Mouse (Mus musculus) midbrain, embryonic 10.5 days (tissue): ENCODE measurements around the gene Cldn17. TPM values are rescaled to one million over a fixed set of nuclear protein-coding genes. Genes with fewer than 3 reads are reported as not detected.

Experiments used
- DNase-seq: peaks from one replicate; pipeline ENCODE4 v3.0.0-alpha.2; 2017; ENCODE audit warnings: low spot score
- H3K27ac ChIP-seq: fragments of 300-500 bp; sonication (generic); replicated peaks from 2 replicates; pipeline ENCODE4 v1.5.1; 2016; ENCODE audit warnings: mild to moderate bottlenecking
- H3K27me3 ChIP-seq: fragments of 300-500 bp; sonication (generic); 2 replicates; pipeline ENCODE4 v1.6.1; 2016; ENCODE audit warnings: low read depth, mild to moderate bottlenecking; ENCODE audit not compliant: poor library complexity, severe bottlenecking
- H3K36me3 ChIP-seq: fragments of 300-500 bp; sonication (generic); 2 replicates; pipeline ENCODE4 v1.6.1; 2016; ENCODE audit warnings: mild to moderate bottlenecking, moderate library complexity
- H3K4me1 ChIP-seq: fragments of 300-500 bp; sonication (generic); 2 replicates; pipeline ENCODE4 v1.6.1; 2016
- H3K4me3 ChIP-seq: fragments of 300-500 bp; sonication (generic); 2 replicates; pipeline ENCODE4 v1.5.1; 2016; ENCODE audit warnings: mild to moderate bottlenecking, moderate library complexity
- H3K9me3 ChIP-seq: fragments of 300-500 bp; sonication (generic); replicated peaks from 2 replicates; pipeline ENCODE4 v1.6.1; 2016; ENCODE audit warnings: mild to moderate bottlenecking
- WGBS: fragments of 180-500 bp; shearing (Covaris S2); methylation state at CpG from one replicate; pipeline ENCODE4 v1.1.7; 2016; 5-methylcytosine and 5-hydroxymethylcytosine counted together
- polyA plus RNA-seq: library from polyadenylated mRNA; unstranded; fragments of >200 nt; fragmentation: Nextera tagmentation; extraction: Ambion mirVana; gene quantifications from 2 replicates; pipeline ENCODE4 v1.2.1, GENCODE M21; 2016

Cldn17 gene
- polyA plus RNA-seq, result not detected in 2 replicates

GRCm38 (mm10) chr16:88506878-88507277 lies at the start of gene Cldn17:
Cldn17 (minus strand) TSS chr16:88506978.
- Histone ChIP-seq H3K27ac (no peak within 1 kb of the TSS), H3K4me1 (no peaks in the 10 kb centered on the region), H3K36me3 (no peaks in the 10 kb centered on the region), H3K9me3 (no peaks in the 10 kb centered on the region), H3K27me3 (no peaks in the 10 kb centered on the region), H3K4me3 (no peak within 1 kb of the TSS)
- DNase-seq, result no peak
- 93% methylated on average over 6 of the region's 6 CpGs for WGBS

DNA sequence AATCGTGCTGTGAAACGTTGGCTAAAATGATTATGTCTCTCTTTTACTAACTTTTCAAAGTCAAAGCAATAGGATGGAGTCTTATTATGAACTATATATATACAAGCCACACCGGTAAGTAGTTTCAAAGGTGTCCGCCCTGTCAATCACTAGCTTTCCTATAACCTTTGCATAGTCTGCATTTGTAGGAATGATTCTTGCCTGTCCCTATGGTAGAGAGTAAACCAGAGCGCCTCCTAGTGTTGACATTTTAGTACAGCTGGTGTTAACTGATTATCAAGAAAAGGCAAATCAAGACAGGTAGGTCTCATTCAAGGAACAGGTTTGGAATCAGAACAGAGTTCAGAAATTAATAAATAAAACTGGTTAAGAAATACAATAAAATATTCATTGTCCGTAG lies 35.7 kb upstream of the Cldn17 start:
- H3K9me3 ChIP-seq, result no peaks in the 10 kb centered on the region
- no peaks in the 10 kb centered on the region for H3K4me1 ChIP-seq
- H3K36me3 ChIP-seq, result no peaks in the 10 kb centered on the region
- WGBS, result 54% methylated on average over 6 of the region's 6 CpGs
- no peak overlapping the region for H3K27ac ChIP-seq
- DNase-seq, result no peak
- H3K27me3 ChIP-seq, result no peaks in the 10 kb centered on the region
- H3K4me3 ChIP-seq, result no peak overlapping the region

GRCm38 (mm10) chr16:88539841-88540487 lies 33.2 kb upstream of the Cldn17 start:
- H3K36me3 ChIP-seq, result no peaks in the 10 kb centered on the region
- no peak overlapping the region for H3K4me3 ChIP-seq
- no peak for DNase-seq
- H3K9me3 ChIP-seq, result no peaks in the 10 kb centered on the region
- H3K27ac ChIP-seq, result no peak overlapping the region
- H3K27me3 ChIP-seq, result no peaks in the 10 kb centered on the region
- WGBS, result 79% methylated on average over 3 of the region's 3 CpGs
- no peaks in the 10 kb centered on the region for H3K4me1 ChIP-seq

DNA sequence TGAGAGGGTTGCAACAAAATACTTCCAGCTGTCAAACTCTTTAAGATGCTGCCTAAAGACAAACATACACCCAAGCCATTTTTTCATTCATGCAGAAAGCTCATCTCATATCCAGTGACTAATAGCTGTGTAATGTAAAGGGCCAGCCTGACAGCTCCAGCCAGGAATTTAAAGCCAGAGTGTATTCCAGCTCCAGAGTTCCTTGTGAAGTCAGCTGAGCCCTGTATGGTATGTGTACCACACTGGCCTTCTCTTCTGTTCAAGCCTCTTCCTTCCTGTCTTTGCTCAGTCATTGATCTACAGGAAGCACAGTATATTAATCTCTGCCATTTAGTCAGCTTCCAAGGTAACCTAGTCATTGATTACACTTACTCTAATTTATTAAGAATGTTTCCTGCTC lies 4.6 kb upstream of the Cldn17 start:
- H3K27ac ChIP-seq, result no peak overlapping the region
- no peaks in the 10 kb centered on the region for H3K9me3 ChIP-seq
- no peaks in the 10 kb centered on the region for H3K36me3 ChIP-seq
- H3K4me3 ChIP-seq, result no peak overlapping the region
- H3K4me1 ChIP-seq, result no peaks in the 10 kb centered on the region
- H3K27me3 ChIP-seq, result no peaks in the 10 kb centered on the region
- no peak for DNase-seq

DNA sequence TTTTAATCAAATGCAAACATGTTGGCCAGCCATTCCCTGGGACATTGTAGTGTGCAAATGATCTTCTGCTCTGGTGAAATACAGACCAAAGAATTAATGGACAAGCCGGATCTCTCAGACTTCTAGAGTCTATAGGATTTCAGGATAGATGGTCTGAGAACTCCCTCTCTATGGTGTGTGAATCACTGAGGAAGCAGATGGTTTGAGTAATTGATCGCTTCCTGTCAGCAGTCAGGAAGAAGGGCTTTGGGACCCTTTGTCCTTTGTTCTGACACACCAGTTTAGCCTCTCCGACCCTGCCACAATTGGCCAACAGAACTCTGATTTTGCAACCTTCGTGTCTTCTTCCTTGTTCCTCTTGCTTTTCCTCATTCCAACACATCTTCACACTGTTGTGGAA lies 1.4 kb upstream of the Cldn17 start:
- WGBS, result 78% methylated on average over 4 of the region's 4 CpGs
- H3K4me3 ChIP-seq, result no peak overlapping the region
- no peaks in the 10 kb centered on the region for H3K27me3 ChIP-seq
- H3K9me3 ChIP-seq, result no peaks in the 10 kb centered on the region
- no peak for DNase-seq
- H3K27ac ChIP-seq, result no peak overlapping the region
- no peaks in the 10 kb centered on the region for H3K36me3 ChIP-seq
- no peaks in the 10 kb centered on the region for H3K4me1 ChIP-seq

DNA sequence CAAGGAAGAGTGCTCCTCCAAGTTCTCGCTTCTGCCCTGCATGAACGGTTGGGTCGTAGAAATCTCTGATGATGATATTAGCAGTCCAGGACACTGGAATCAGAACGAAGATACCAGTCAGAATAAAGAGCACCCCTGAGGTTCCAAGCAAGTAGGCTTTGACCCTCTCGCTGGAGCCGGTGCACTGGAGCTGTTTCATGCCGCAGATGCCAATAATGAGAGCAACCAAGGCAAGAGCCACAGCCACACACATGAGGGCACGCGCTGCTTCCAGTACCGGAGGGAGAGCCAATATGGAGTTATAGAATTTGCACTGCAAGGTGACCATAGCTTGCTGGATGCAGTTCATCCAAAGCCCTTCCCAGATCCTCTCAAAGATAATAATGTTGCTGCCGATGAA lies 440 bp downstream of the Cldn17 start:
- DNase-seq, result no peak
- Histone ChIP-seq H3K27ac (no peak overlapping the region), H3K4me3 (no peak overlapping the region), H3K4me1 (no peaks in the 10 kb centered on the region), H3K27me3 (no peaks in the 10 kb centered on the region), H3K36me3 (no peaks in the 10 kb centered on the region), H3K9me3 (no peaks in the 10 kb centered on the region)
- WGBS, result 95% methylated on average over 11 of the region's 11 CpGs

- Histone ChIP-seq H3K4me1 (no peaks in the 10 kb centered on the region), H3K9me3 (no peaks in the 10 kb centered on the region), H3K27ac (no peak overlapping the region), H3K4me3 (no peak overlapping the region), H3K36me3 (no peaks in the 10 kb centered on the region), H3K27me3 (no peaks in the 10 kb centered on the region)
- no peak for DNase-seq
These were observed 18.7 kb downstream of the Cldn17 start for GRCm38 (mm10) chr16:88488096-88488495.

GRCm38 (mm10) chr16:88480011-88480774 lies 26.6 kb downstream of the Cldn17 start:
- no peak for DNase-seq
- Histone ChIP-seq H3K27ac (no peak overlapping the region), H3K27me3 (no peaks in the 10 kb centered on the region), H3K4me1 (no peaks in the 10 kb centered on the region), H3K36me3 (no peaks in the 10 kb centered on the region), H3K9me3 (no peaks in the 10 kb centered on the region), H3K4me3 (no peak overlapping the region)
- WGBS, result 77% methylated on average over 3 of the region's 3 CpGs

GRCm38 (mm10) chr16:88463235-88463634 lies 43.5 kb downstream of the Cldn17 start:
- 93% methylated on average over 3 of the region's 3 CpGs for WGBS
- H3K36me3 ChIP-seq, result no peaks in the 10 kb centered on the region
- no peaks in the 10 kb centered on the region for H3K9me3 ChIP-seq
- no peak overlapping the region for H3K27ac ChIP-seq
- no peaks in the 10 kb centered on the region for H3K4me1 ChIP-seq
- H3K4me3 ChIP-seq, result no peak overlapping the region
- H3K27me3 ChIP-seq, result no peaks in the 10 kb centered on the region
- no peak for DNase-seq

Other genes with a start within 250 kb of the Cldn17 start
- 1.5 and 3.1 TPM in 2 replicates for gene Grik1, start 216.7 kb downstream of the Cldn17 start, polyA plus RNA-seq
- gene Cldn8, start 56.2 kb upstream of the Cldn17 start, polyA plus RNA-seq, result 0.62 and 0.80 TPM in 2 replicates
- not detected in 2 replicates for gene Krtap24-1, start 105.3 kb upstream of the Cldn17 start, polyA plus RNA-seq
- not detected in 2 replicates for gene 2310079G19Rik, start 120.7 kb upstream of the Cldn17 start, polyA plus RNA-seq
- gene Krtap26-1, start 140.8 kb upstream of the Cldn17 start, polyA plus RNA-seq, result not detected in 2 replicates
- gene Krtap27-1, start 164.7 kb upstream of the Cldn17 start, polyA plus RNA-seq, result not detected in 2 replicates
- not detected in 2 replicates for gene 2310061N02Rik, start 201.0 kb upstream of the Cldn17 start, polyA plus RNA-seq
- not detected in 2 replicates for gene Krtap13-1, start 221.9 kb upstream of the Cldn17 start, polyA plus RNA-seq
- not detected in 2 replicates for gene Krtap13, start 244.7 kb upstream of the Cldn17 start, polyA plus RNA-seq